Mouse (Mus musculus) embryonic facial prominence, embryonic 13.5 days (tissue): Measurements from ENCODE around the gene Crk. TPM values are rescaled to one million over a fixed set of nuclear protein-coding genes. Genes with fewer than 3 reads are reported as not detected.

ENCODE experiments used
- ATAC-seq: fragments of 200-750 bp; cut with Nextera tagmentation; 2 replicates; pipeline ENCODE4 v1.8.0; 2017; ENCODE audit warnings: low read depth; ENCODE audit not compliant: insufficient number of reproducible peaks, insufficient read depth, low FRiP score, low TSS enrichment
- H3K27ac ChIP-seq: fragments of 300-500 bp; sonication (generic); 2 replicates; pipeline ENCODE4 v1.5.1; 2015; ENCODE audit warnings: moderate library complexity, mild to moderate bottlenecking, inconsistent platforms
- H3K27me3 ChIP-seq: fragments of 300-500 bp; sonication (generic); 2 replicates; pipeline ENCODE4 v1.6.1; 2015; ENCODE audit warnings: mild to moderate bottlenecking, inconsistent platforms
- H3K36me3 ChIP-seq: fragments of 300-500 bp; sonication (generic); 2 replicates; pipeline ENCODE4 v1.6.1; 2015; ENCODE audit warnings: mild to moderate bottlenecking, inconsistent platforms
- H3K4me1 ChIP-seq: fragments of 300-500 bp; sonication (generic); 2 replicates; pipeline ENCODE4 v1.6.1; 2015; ENCODE audit warnings: inconsistent platforms
- H3K4me2 ChIP-seq: fragments of 300-500 bp; sonication (generic); 2 replicates; pipeline ENCODE4 v1.6.1; 2015; ENCODE audit warnings: moderate library complexity, mild to moderate bottlenecking, inconsistent platforms
- H3K4me3 ChIP-seq: fragments of 300-500 bp; sonication (generic); 2 replicates; pipeline ENCODE4 v1.5.1; 2015; ENCODE audit warnings: mild to moderate bottlenecking, inconsistent platforms
- H3K9ac ChIP-seq: fragments of 300-500 bp; sonication (generic); 2 replicates; pipeline ENCODE4 v1.6.1; 2015; ENCODE audit warnings: mild to moderate bottlenecking, inconsistent platforms
- H3K9me3 ChIP-seq: fragments of 300-500 bp; sonication (generic); 2 replicates; pipeline ENCODE4 v1.6.1; 2016; ENCODE audit warnings: inconsistent platforms
- WGBS: fragments of 180-500 bp; shearing (Covaris S2); methylation state at CpG from one replicate; pipeline ENCODE4 v1.1.7; 2015; ENCODE audit warnings: mixed read lengths; 5-methylcytosine and 5-hydroxymethylcytosine counted together
- polyA plus RNA-seq: library from polyadenylated mRNA; unstranded; fragments of >200 nt; fragmentation: Nextera tagmentation; extraction: Ambion mirVana; gene quantifications from 2 replicates; pipeline ENCODE4 v1.2.1, GENCODE M21; 2015

The Crk gene
- polyA plus RNA-seq, 1 experiment from 2014 or later = 123 TPM

- H3K4me2 ChIP-seq = no peak overlapping the region
- no peak for ATAC-seq
- H3K4me3 ChIP-seq = no peak overlapping the region
- no peak overlapping the region for H3K9ac ChIP-seq
- 91% methylated on average over 12 of the region's 12 CpGs for WGBS
- no peaks in the 10 kb centered on the region for H3K27me3 ChIP-seq
- H3K9me3 ChIP-seq = no peaks in the 10 kb centered on the region
- no peaks in the 10 kb centered on the region for H3K4me1 ChIP-seq
- peaks cover 89% of the 10 kb centered on the region for H3K36me3 ChIP-seq
- no peak overlapping the region for H3K27ac ChIP-seq
These were observed 9.2 kb upstream of the Crk start for GRCm38 (mm10) chr11:75669853-75670200.

DNA sequence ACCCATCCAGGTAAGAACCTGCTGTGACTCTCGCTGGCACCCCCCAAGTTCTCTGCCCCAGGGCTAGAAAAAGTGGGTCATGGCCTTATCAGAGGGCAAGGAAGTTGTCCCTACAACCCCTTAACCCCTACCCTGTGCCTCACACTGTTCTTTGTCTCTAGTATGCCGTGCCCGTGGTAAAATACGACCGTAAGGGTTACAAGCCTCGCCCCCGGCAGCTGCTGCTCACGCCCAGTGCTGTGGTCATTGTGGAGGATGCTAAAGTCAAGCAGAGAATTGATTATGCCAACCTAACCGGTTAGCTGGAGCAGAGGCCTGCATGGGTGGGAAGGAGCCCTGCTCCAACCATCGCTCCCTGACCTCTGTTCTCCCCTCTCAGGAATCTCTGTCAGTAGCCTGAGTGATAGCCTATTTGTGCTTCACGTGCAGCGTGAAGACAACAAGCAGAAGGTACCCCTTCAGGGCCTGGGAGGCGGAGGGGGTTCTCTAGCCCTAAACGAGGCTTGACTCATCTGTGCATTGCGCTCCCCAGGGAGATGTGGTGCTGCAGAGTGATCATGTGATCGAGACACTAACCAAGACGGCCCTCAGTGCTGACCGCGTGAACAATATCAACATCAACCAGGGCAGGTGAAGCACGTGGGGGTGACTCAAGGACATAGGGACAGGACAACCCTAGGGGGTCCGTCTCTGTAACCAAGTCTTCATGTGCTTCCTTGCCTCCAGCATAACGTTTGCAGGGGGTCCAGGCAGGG, 7.5 kb upstream of the Crk start:
- Histone ChIP-seq H3K9me3 (no peaks in the 10 kb centered on the region), H3K27me3 (no peaks in the 10 kb centered on the region), H3K4me2 (no peak overlapping the region), H3K4me3 (no peak overlapping the region), H3K9ac (no peak overlapping the region), H3K36me3 (peaks cover 72% of the 10 kb centered on the region), H3K27ac (no peak overlapping the region), H3K4me1 (no peaks in the 10 kb centered on the region)
- no peak for ATAC-seq
- 90% methylated on average over 22 of the region's 22 CpGs for WGBS

DNA sequence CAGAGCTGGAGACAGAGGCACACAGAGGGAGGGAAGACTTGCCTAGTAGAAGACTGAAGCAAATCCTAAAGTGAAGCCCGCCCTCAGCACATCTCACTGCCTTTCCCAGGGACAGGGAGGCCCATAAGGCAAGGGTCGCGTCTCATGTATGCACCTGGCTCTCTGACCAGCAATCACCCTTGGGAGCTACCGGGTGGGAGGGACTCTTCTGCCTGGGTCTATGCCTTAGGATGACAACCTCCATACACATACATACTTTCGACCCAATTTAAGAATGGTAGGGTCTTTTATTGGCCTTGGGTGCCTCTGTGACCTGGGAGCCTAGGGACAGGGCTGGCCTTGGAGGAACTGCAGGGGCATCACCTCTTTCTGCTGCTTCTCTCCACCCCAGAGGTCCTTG, 5.6 kb upstream of the Crk start:
- WGBS = 92% methylated on average over 5 of the region's 5 CpGs
- Histone ChIP-seq H3K36me3 (peaks cover 55% of the 10 kb centered on the region), H3K27ac (no peak overlapping the region), H3K4me3 (no peak overlapping the region), H3K9ac (no peak overlapping the region), H3K9me3 (no peaks in the 10 kb centered on the region), H3K4me2 (no peak overlapping the region), H3K27me3 (no peaks in the 10 kb centered on the region), H3K4me1 (peaks cover under 1% of the 10 kb centered on the region; the same call in 1 of the 2 replicates)
- ATAC-seq = no peak

- Histone ChIP-seq H3K4me2 (no peak overlapping the region), H3K27ac (no peak overlapping the region), H3K27me3 (no peaks in the 10 kb centered on the region), H3K9me3 (no peaks in the 10 kb centered on the region), H3K9ac (no peak overlapping the region), H3K36me3 (peaks cover 41% of the 10 kb centered on the region), H3K4me3 (no peak overlapping the region), H3K4me1 (peaks cover 4% of the 10 kb centered on the region)
- 82% methylated on average over 3 of the region's 3 CpGs for WGBS
- ATAC-seq = no peak
These were observed 4.2 kb upstream of the Crk start for GRCm38 (mm10) chr11:75674875-75675274.

DNA sequence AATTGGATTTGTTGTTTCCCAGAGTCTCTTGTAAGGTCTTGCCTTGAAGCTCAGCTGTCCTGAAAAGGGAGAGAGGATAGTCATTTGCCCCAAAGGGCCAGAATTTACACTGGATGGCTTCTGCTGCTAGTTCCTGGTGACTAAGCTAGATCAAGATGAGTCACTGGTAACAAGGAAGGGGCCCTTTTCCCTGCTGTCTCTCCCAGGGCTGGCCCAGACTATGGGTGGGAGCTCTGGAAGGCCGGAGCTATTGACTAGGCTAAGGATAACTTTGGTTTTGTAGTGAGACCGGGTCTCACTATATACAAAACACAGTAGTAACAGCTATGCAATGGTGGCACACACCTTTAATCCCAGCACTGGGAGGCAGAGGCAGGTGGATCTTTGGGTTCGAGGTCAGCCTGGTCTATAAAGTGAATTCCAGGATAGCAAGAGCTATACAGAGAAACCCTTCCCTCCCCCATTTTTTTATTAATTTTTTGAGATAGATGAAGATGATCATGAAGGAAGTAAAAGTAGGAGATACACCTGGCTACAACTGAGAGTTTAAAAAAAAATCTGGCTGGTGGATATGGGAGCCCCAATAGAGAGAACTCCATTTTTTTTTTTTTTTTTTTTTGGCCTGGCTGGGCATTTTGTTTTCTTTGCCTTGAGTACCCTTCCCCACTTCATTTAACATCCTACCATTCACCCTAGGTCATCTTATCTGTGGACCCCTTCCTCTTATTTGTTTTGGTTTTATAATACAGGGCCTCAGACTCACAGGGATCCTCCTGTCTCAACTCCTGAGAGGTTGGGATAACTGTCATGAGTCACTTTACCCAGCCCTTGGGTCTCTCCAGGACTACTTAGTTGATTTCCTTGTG, 945 bp upstream of the Crk start:
- H3K36me3 ChIP-seq = peaks cover 15% of the 10 kb centered on the region
- no peak for ATAC-seq
- H3K27me3 ChIP-seq = no peaks in the 10 kb centered on the region
- peak overlapping the region; percentile 95; the same call in 1 of the 2 replicates for H3K9ac ChIP-seq
- peaks cover 16% of the 10 kb centered on the region for H3K4me1 ChIP-seq
- 93% methylated on average over 3 of the region's 3 CpGs for WGBS
- peak overlapping the region; percentile 71 for H3K4me2 ChIP-seq
- no peak overlapping the region for H3K27ac ChIP-seq
- peak overlapping the region; percentile 99 for H3K4me3 ChIP-seq
- H3K9me3 ChIP-seq = no peaks in the 10 kb centered on the region

- Histone ChIP-seq H3K4me1 (peaks cover 16% of the 10 kb centered on the region), H3K9ac (peak overlapping the region; percentile 95), H3K4me2 (peak overlapping the region; percentile 71), H3K9me3 (no peaks in the 10 kb centered on the region; the same call in 1 of the 2 replicates), H3K4me3 (peak overlapping the region; percentile 99), H3K27me3 (no peaks in the 10 kb centered on the region), H3K27ac (peak overlapping the region; percentile 95), H3K36me3 (peaks cover 18% of the 10 kb centered on the region)
- under 1% methylated on average over 43 of the region's 43 CpGs for WGBS
- peak; percentile 68 for ATAC-seq
These were observed 546 bp downstream of the Crk start for GRCm38 (mm10) chr11:75679439-75680171.

DNA sequence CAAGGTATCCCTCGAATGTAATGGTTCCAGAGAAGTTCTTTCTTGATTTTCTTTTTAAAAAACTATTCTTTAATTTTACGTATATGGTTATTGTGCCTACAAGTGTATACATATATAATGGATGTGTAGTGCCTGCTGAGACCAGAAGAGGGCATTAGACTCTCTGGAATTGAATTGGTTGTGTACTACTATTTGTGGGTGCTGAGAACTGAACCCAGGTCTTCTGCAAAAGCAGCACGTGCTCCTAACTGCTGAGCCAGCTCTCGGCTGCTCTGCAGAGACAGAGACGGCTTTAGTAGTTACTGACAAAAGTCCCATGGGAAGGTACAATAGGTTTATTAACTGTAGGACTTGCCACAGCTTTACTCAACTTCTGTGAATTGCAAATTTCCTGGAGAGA, 5.4 kb downstream of the Crk start:
- no peak for ATAC-seq
- no peaks in the 10 kb centered on the region; the same call in 1 of the 2 replicates for H3K9me3 ChIP-seq
- H3K9ac ChIP-seq = no peak overlapping the region
- H3K27ac ChIP-seq = no peak overlapping the region
- H3K4me1 ChIP-seq = peaks cover 22% of the 10 kb centered on the region
- whole genome bisulfite sequencing = 93% methylated on average over 5 of the region's 5 CpGs
- H3K27me3 ChIP-seq = no peaks in the 10 kb centered on the region
- H3K4me3 ChIP-seq = no peak overlapping the region
- H3K4me2 ChIP-seq = no peak overlapping the region
- H3K36me3 ChIP-seq = peaks cover 18% of the 10 kb centered on the region

DNA sequence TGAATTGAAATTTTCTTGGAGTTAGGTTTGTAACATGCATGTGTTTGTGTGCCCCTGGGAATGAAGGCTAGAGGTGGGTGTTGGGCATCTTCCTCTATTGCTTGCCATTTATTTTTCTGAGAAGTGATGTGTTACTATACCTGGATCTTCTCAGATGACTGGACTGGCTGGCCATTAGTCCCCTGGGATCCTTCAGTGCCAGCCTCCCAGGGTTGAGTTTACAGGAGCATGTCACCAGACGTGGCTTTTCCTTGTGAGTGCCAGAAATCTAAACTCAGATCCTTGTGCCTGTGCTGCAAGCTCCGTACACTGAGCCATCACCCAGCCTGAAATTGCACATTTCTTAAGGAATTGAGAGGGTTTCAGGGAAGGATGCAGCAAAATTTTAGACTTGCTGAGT, 5.9 kb downstream of the Crk start:
- Histone ChIP-seq H3K4me3 (no peak overlapping the region), H3K9ac (no peak overlapping the region), H3K4me2 (no peak overlapping the region), H3K36me3 (peaks cover 18% of the 10 kb centered on the region), H3K4me1 (peaks cover 21% of the 10 kb centered on the region), H3K27me3 (no peaks in the 10 kb centered on the region), H3K9me3 (no peaks in the 10 kb centered on the region; the same call in 1 of the 2 replicates), H3K27ac (no peak overlapping the region)
- no peak for ATAC-seq
- 74% methylated on average over 2 of the region's 2 CpGs for WGBS

GRCm38 (mm10) chr11:75687343-75687993, 8.4 kb downstream of the Crk start:
- Histone ChIP-seq H3K9me3 (no peaks in the 10 kb centered on the region; the same call in 1 of the 2 replicates), H3K4me1 (peaks cover 10% of the 10 kb centered on the region), H3K9ac (no peak overlapping the region; the same call in 1 of the 2 replicates), H3K27me3 (no peaks in the 10 kb centered on the region), H3K4me2 (no peak overlapping the region), H3K36me3 (peaks cover 28% of the 10 kb centered on the region), H3K27ac (no peak overlapping the region; the same call in 1 of the 2 replicates), H3K4me3 (no peak overlapping the region)
- 65% methylated on average over 2 of the region's 2 CpGs for WGBS
- ATAC-seq = no peak

- WGBS = 87% methylated on average over 2 of the region's 2 CpGs
- Histone ChIP-seq H3K36me3 (peaks cover 29% of the 10 kb centered on the region), H3K4me3 (no peak overlapping the region), H3K27ac (no peak overlapping the region), H3K4me2 (no peak overlapping the region), H3K4me1 (peaks cover 10% of the 10 kb centered on the region), H3K27me3 (no peaks in the 10 kb centered on the region), H3K9me3 (no peaks in the 10 kb centered on the region; the same call in 1 of the 2 replicates), H3K9ac (no peak overlapping the region; the same call in 1 of the 2 replicates)
- no peak for ATAC-seq
These were observed 9.1 kb downstream of the Crk start for GRCm38 (mm10) chr11:75688132-75688531.

DNA sequence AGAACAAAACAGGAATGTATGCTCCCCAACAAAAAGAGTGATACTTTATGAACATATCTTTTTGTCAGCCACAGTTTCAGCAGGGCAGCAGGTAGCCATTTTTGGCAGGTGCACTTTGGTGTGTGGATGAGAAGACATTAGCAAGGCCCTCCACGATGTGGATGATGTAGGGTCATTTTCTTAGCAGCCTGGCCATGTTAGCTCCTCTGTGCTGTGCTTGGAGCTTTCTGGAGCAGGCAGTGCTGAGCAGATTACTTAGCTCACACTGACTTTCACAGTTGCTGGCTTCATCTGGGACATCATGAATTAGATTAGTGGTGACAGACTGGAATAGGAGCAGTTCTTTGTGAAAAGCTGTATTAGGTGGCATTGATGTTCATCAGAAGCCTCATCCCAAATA, 10.9 kb downstream of the Crk start:
- Histone ChIP-seq H3K9me3 (no peaks in the 10 kb centered on the region), H3K9ac (no peak overlapping the region), H3K27ac (no peak overlapping the region), H3K36me3 (peaks cover 32% of the 10 kb centered on the region), H3K4me1 (peaks cover 9% of the 10 kb centered on the region), H3K4me3 (no peak overlapping the region), H3K4me2 (no peak overlapping the region), H3K27me3 (no peaks in the 10 kb centered on the region)
- WGBS = 88% methylated on average over 1 of the region's 1 CpGs
- no peak for ATAC-seq
